Mouse (Mus musculus) stomach, postnatal 0 days (tissue): ENCODE results near the gene Ankef1. TPM values are rescaled to one million over a fixed set of nuclear protein-coding genes. Genes with fewer than 3 reads are reported as not detected.
A peak's percentile ranks its signal among the peaks of the same experiment; 100 is the strongest.

Experiments used
- ATAC-seq: fragments of 200-750 bp; cut with Nextera tagmentation; 2 replicates; pipeline ENCODE4 v1.8.0; 2017; ENCODE audit not compliant: low FRiP score, low TSS enrichment
- DNase-seq: peaks from one replicate; pipeline ENCODE4 v3.0.0-alpha.2; 2016; ENCODE audit warnings: low spot score
- H3K27ac ChIP-seq: fragments of 300-500 bp; sonication (generic); replicated peaks from 2 replicates; pipeline ENCODE4 v1.5.1; 2014; ENCODE audit warnings: mild to moderate bottlenecking, control low read depth
- H3K27me3 ChIP-seq: fragments of 300-500 bp; sonication (generic); 2 replicates; pipeline ENCODE4 v1.6.1; 2014; ENCODE audit warnings: low read length; ENCODE audit not compliant: control insufficient read depth, insufficient read depth
- H3K36me3 ChIP-seq: fragments of 300-500 bp; sonication (generic); 2 replicates; pipeline ENCODE4 v1.6.1; 2014; ENCODE audit warnings: low read length, mixed read lengths; ENCODE audit not compliant: control insufficient read depth, insufficient read depth
- H3K4me1 ChIP-seq: fragments of 300-500 bp; sonication (generic); replicated peaks from 2 replicates; pipeline ENCODE4 v1.6.1; 2014; ENCODE audit warnings: antibody characterized with exemption; ENCODE audit not compliant: control insufficient read depth, insufficient read depth
- H3K4me2 ChIP-seq: fragments of 300-500 bp; sonication (generic); replicated peaks from 2 replicates; pipeline ENCODE4 v1.6.1; 2014; ENCODE audit warnings: low read depth, mild to moderate bottlenecking, control low read depth, moderate library complexity
- H3K4me3 ChIP-seq: fragments of 300-500 bp; sonication (generic); 2 replicates; pipeline ENCODE4 v1.5.1; 2014; ENCODE audit warnings: low read depth, low read length, control low read depth
- H3K9ac ChIP-seq: fragments of 300-500 bp; sonication (generic); 2 replicates; pipeline ENCODE4 v1.6.1; 2014; ENCODE audit warnings: mild to moderate bottlenecking, low read length, control low read depth, mixed read lengths
- H3K9me3 ChIP-seq: fragments of 300-500 bp; sonication (generic); 2 replicates; pipeline ENCODE4 v1.6.1; 2016; ENCODE audit warnings: low read length; ENCODE audit not compliant: control insufficient read depth
- CTCF ChIP-seq: IDR thresholded peaks from 2 replicates; pipeline ENCODE4 v1.5.1; 2016; ENCODE audit warnings: antibody characterized with exemption, low read depth, mild to moderate bottlenecking, moderate library complexity
- EP300 ChIP-seq: optimal IDR thresholded peaks from 2 replicates; pipeline ENCODE3; 2016; ENCODE audit warnings: antibody characterized with exemption
- WGBS: fragments of 180-500 bp; shearing (Covaris S2); extraction: QIAGEN DNeasy Blood & Tissue Kit; methylation state at CpG from one replicate; pipeline ENCODE4 v1.1.7; 2014; 5-methylcytosine and 5-hydroxymethylcytosine counted together
- polyA plus RNA-seq: library from polyadenylated mRNA; unstranded; fragments of >200 nt; fragmentation: Nextera tagmentation; extraction: Ambion mirVana; gene quantifications from 2 replicates; pipeline ENCODE4 v1.2.1, GENCODE M21; 2015

Gene Ankef1
- polyA plus RNA-seq, 1 experiment from 2014 or later = 0.04 TPM

GRCm38 (mm10) chr2:136562336-136562735, 60.6 kb downstream of the Ankef1 start:
- Histone ChIP-seq H3K4me3 (no peak overlapping the region), H3K27me3 (no peaks in the 10 kb centered on the region), H3K4me2 (no peak overlapping the region), H3K36me3 (no peaks in the 10 kb centered on the region), H3K9ac (no peak overlapping the region), H3K9me3 (no peaks in the 10 kb centered on the region), H3K4me1 (no peaks in the 10 kb centered on the region), H3K27ac (no peak overlapping the region)
- no peak for TF ChIP-seq CTCF
- no peak for TF ChIP-seq EP300
- ATAC-seq = no peak
- DNase-seq = no peak
- WGBS = 76% methylated on average over 1 of the region's 1 CpGs

- no peaks in the 10 kb centered on the region for H3K4me1 ChIP-seq
- H3K36me3 ChIP-seq = no peaks in the 10 kb centered on the region
- WGBS = 65% methylated on average over 2 of the region's 2 CpGs
- H3K9me3 ChIP-seq = no peaks in the 10 kb centered on the region
- no peak for ATAC-seq
- no peak overlapping the region for H3K4me3 ChIP-seq
- TF ChIP-seq CTCF (no peak), EP300 (no peak)
- no peaks in the 10 kb centered on the region for H3K27me3 ChIP-seq
- DNase-seq = no peak
- no peak overlapping the region for H3K4me2 ChIP-seq
- H3K9ac ChIP-seq = no peak overlapping the region
- no peak overlapping the region for H3K27ac ChIP-seq
Measured at GRCm38 (mm10) chr2:136570856-136571255, 69.1 kb downstream of the Ankef1 start.

GRCm38 (mm10) chr2:136582762-136583161, 81.1 kb downstream of the Ankef1 start:
- Histone ChIP-seq H3K27me3 (no peaks in the 10 kb centered on the region), H3K27ac (no peak overlapping the region), H3K36me3 (no peaks in the 10 kb centered on the region), H3K9ac (no peak overlapping the region), H3K4me3 (no peak overlapping the region), H3K9me3 (no peaks in the 10 kb centered on the region), H3K4me2 (no peak overlapping the region), H3K4me1 (no peaks in the 10 kb centered on the region)
- DNase-seq (no peak), ATAC-seq (no peak)
- TF ChIP-seq EP300 = no peak
- no peak for TF ChIP-seq CTCF
- 58% methylated on average over 2 of the region's 2 CpGs for WGBS

- WGBS = 27% methylated on average over 2 of the region's 2 CpGs
- no peak for DNase-seq
- no peak overlapping the region for H3K9ac ChIP-seq
- H3K4me3 ChIP-seq = no peak overlapping the region
- no peak for TF ChIP-seq EP300
- TF ChIP-seq CTCF = no peak
- H3K36me3 ChIP-seq = no peaks in the 10 kb centered on the region
- H3K9me3 ChIP-seq = no peaks in the 10 kb centered on the region
- no peaks in the 10 kb centered on the region for H3K4me1 ChIP-seq
- no peak overlapping the region for H3K4me2 ChIP-seq
- H3K27me3 ChIP-seq = no peaks in the 10 kb centered on the region
- ATAC-seq = no peak
- no peak overlapping the region for H3K27ac ChIP-seq
Measured at GRCm38 (mm10) chr2:136588811-136589210, 87.1 kb downstream of the Ankef1 start.

- ATAC-seq = no peak
- no peak overlapping the region for H3K4me3 ChIP-seq
- no peaks in the 10 kb centered on the region for H3K27me3 ChIP-seq
- WGBS = 27% methylated on average over 3 of the region's 3 CpGs
- H3K36me3 ChIP-seq = no peaks in the 10 kb centered on the region
- H3K27ac ChIP-seq = no peak overlapping the region
- no peaks in the 10 kb centered on the region for H3K9me3 ChIP-seq
- peak; percentile 34 for DNase-seq
- H3K4me2 ChIP-seq = no peak overlapping the region
- H3K4me1 ChIP-seq = no peaks in the 10 kb centered on the region
- no peak overlapping the region for H3K9ac ChIP-seq
- TF ChIP-seq CTCF (peak; percentile 83), EP300 (no peak)
Measured at GRCm38 (mm10) chr2:136596451-136596850, 94.7 kb downstream of the Ankef1 start.

GRCm38 (mm10) chr2:136598743-136599142, 97.0 kb downstream of the Ankef1 start:
- Histone ChIP-seq H3K4me2 (no peak overlapping the region), H3K27ac (no peak overlapping the region), H3K4me1 (no peaks in the 10 kb centered on the region), H3K9ac (no peak overlapping the region), H3K36me3 (no peaks in the 10 kb centered on the region), H3K4me3 (no peak overlapping the region), H3K9me3 (no peaks in the 10 kb centered on the region), H3K27me3 (no peaks in the 10 kb centered on the region)
- 77% methylated on average over 6 of the region's 6 CpGs for WGBS
- ATAC-seq (no peak), DNase-seq (no peak)
- TF ChIP-seq CTCF (no peak), EP300 (no peak)
